Mouse (Mus musculus) heart, embryonic 14.5 days (tissue): ENCODE measurements around the gene Hoxc13. TPM values are rescaled to one million over a fixed set of nuclear protein-coding genes. Genes with fewer than 3 reads are reported as not detected.

Experiments used
- ATAC-seq: fragments of 200-750 bp; cut with Nextera tagmentation; 2 replicates; pipeline ENCODE4 v1.8.0; 2017; ENCODE audit warnings: low read depth, moderate TSS enrichment; ENCODE audit not compliant: insufficient number of reproducible peaks, insufficient read depth, low FRiP score
- H3K27ac ChIP-seq, 2 experiments: fragments of 200-500 bp in 1 of 2; fragments of 300-500 bp in 1 of 2; sonication (generic) in 1 of 2; replicated peaks in 1 of 2; 2 replicates each; pipeline ENCODE4 v1.5.1; 2012 to 2014; ENCODE audit warnings: low read depth in 2 of 2, low read length in 2 of 2, control low read depth in 1 of 2, mild to moderate bottlenecking in 1 of 2, mixed read lengths in 1 of 2; ENCODE audit not compliant: control insufficient read depth in 1 of 2, insufficient read depth in 1 of 2
- H3K27me3 ChIP-seq: fragments of 300-500 bp; sonication (generic); 2 replicates; pipeline ENCODE4 v1.6.1; 2014; ENCODE audit warnings: mild to moderate bottlenecking, low read length, control low read depth; ENCODE audit not compliant: control insufficient read depth, insufficient read depth
- H3K36me3 ChIP-seq: fragments of 300-500 bp; sonication (generic); 2 replicates; pipeline ENCODE4 v1.6.1; 2014; ENCODE audit warnings: mild to moderate bottlenecking, control low read depth, low read length, mixed read lengths; ENCODE audit not compliant: control insufficient read depth, insufficient read depth
- H3K4me1 ChIP-seq, 2 experiments: fragments of 200-500 bp in 1 of 2; fragments of 300-500 bp in 1 of 2; sonication (generic) in 1 of 2; 2 replicates each; pipeline ENCODE4 v1.6.1; 2012 to 2014; ENCODE audit warnings: low read length in 2 of 2, control low read depth in 1 of 2, mixed read lengths in 1 of 2; ENCODE audit not compliant: control insufficient read depth in 2 of 2, insufficient read depth in 2 of 2
- H3K4me2 ChIP-seq: fragments of 300-500 bp; sonication (generic); 2 replicates; pipeline ENCODE4 v1.6.1; 2014; ENCODE audit warnings: mild to moderate bottlenecking, low read length
- H3K4me3 ChIP-seq, 2 experiments: fragments of 200-500 bp in 1 of 2; fragments of 300-500 bp in 1 of 2; sonication (generic) in 1 of 2; 2 replicates each; pipeline ENCODE4 v1.5.1; 2012 to 2014; ENCODE audit warnings: low read length in 2 of 2, mild to moderate bottlenecking in 2 of 2, control low read depth in 1 of 2, low read depth in 1 of 2, moderate library complexity in 1 of 2; ENCODE audit not compliant: control insufficient read depth in 1 of 2, insufficient read depth in 1 of 2
- H3K9ac ChIP-seq: fragments of 300-500 bp; sonication (generic); 2 replicates; pipeline ENCODE4 v1.6.1; 2014; ENCODE audit warnings: mild to moderate bottlenecking, low read length
- H3K9me3 ChIP-seq: fragments of 300-500 bp; sonication (generic); 2 replicates; pipeline ENCODE4 v1.6.1; 2016; ENCODE audit warnings: low read length, control low read depth; ENCODE audit not compliant: control insufficient read depth
- WGBS: fragments of 180-500 bp; shearing (Covaris S2); extraction: QIAGEN DNeasy Blood & Tissue Kit; methylation state at CpG from one replicate; pipeline ENCODE4 v1.1.7; 2014; 5-methylcytosine and 5-hydroxymethylcytosine counted together
- polyA plus RNA-seq: library from polyadenylated mRNA; unstranded; fragments of >200 nt; fragmentation: Nextera tagmentation; extraction: Ambion mirVana; gene quantifications from 2 replicates; pipeline ENCODE4 v1.2.1, GENCODE M21; 2014

Gene Hoxc13
- polyA plus RNA-seq, 1 experiment from 2014 or later = not detected

DNA sequence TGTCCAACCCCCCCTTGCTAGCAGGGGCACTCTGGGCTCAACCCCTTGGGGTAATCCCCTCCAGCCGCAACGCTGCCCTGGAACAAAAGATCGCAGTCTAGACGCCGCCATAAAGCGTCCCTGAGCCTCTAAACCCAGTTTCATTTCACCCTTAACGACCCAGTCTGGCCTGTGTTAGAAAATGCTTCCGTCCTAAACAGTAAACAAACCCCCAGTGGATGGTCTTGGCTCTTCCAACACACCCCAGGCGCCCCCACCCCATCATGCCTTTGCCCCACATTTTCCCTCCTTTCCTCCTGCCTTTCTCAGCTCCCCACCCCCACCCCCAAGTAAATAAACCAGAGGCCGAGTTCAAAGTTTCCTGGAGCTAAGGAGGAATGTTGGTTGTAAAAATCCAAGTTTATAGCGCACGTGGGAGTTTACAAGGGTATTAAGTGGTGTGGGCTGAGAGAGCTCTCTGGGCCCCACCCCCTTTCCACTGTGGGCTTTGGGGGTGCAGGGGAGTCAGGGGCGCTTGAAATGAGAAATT, 38.8 kb downstream of the Hoxc13 start:
- Histone ChIP-seq H3K27ac (no peak overlapping the region), H3K4me2 (no peak overlapping the region), H3K4me1 (no peaks in the 10 kb centered on the region), H3K9ac (no peak overlapping the region), H3K27me3 (peaks cover 100% of the 10 kb centered on the region), H3K9me3 (no peaks in the 10 kb centered on the region), H3K36me3 (no peaks in the 10 kb centered on the region), H3K4me3 (no peak overlapping the region)
- no peak for ATAC-seq
- WGBS = 0% methylated on average over 13 of the region's 13 CpGs

DNA sequence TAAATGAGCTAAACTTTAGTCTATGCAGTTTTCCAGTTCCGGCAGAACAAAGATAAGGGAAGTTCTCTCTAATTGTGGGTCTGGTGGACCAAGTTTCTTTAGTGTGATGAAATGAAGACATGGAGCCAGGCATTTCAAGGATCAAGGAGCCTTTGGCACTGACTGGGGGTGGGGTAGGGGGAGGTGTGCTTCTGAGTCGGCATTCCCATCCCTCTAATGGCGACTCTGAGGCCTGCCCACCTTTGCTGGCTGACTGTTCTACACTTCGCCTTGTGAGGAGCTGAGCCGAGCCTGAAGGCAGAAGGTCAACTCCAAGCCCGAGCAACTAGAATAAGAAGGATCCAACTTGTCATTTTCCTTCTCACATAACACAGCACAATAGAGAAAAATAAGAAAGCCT, 40.8 kb downstream of the Hoxc13 start:
- Histone ChIP-seq H3K4me3 (no peak overlapping the region), H3K27me3 (peaks cover 100% of the 10 kb centered on the region), H3K9ac (no peak overlapping the region), H3K27ac (no peak overlapping the region), H3K36me3 (no peaks in the 10 kb centered on the region), H3K4me2 (no peak overlapping the region), H3K4me1 (no peaks in the 10 kb centered on the region; a peak in 1 of 4 replicates), H3K9me3 (no peaks in the 10 kb centered on the region)
- no peak for ATAC-seq
- 4% methylated on average over 6 of the region's 6 CpGs for WGBS

DNA sequence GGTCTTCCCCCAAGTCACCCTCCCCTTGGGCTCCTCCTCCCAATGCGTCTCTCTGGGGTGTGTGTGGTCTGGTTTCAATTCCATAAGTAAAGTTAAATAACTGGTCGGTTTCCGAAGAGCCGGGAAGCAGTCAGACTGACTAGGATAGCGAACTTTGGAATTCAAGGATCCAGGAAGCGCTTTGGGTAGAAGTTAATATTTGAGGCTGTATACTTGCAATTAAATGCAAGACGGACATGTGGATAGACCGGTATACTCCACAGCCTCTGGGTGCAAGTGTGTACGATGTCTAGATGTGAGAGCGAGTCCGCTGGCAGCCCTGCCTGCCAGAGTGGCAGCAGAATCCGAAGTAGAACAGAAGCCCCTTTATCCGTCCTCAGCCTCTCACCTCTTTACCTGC, 41.6 kb downstream of the Hoxc13 start:
- Histone ChIP-seq H3K4me2 (no peak overlapping the region), H3K4me1 (no peaks in the 10 kb centered on the region; a peak in 1 of 4 replicates), H3K4me3 (no peak overlapping the region), H3K9ac (no peak overlapping the region), H3K36me3 (no peaks in the 10 kb centered on the region), H3K27me3 (peaks cover 100% of the 10 kb centered on the region), H3K9me3 (no peaks in the 10 kb centered on the region), H3K27ac (no peak overlapping the region)
- WGBS = 2% methylated on average over 13 of the region's 13 CpGs
- ATAC-seq = no peak

DNA sequence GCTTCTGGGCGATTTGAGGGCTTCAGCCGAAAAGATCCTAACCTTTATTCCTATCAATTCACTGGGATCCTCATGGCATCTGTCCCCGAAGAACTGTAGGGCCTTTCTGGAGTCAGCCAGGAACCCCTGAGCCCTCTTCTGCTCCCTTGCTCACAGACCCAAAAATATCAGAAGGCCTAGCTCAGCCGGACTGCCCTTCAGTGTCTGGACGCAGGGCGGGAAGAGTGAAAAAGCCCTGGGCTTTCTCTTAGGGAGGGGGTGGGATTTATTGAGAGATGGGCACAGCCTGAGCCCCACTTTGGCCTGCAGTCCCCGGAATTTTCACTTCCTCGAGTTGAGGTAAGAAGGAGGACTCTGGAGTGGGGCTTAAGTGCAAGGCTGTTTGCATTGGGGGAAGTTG, 42.4 kb downstream of the Hoxc13 start:
- Histone ChIP-seq H3K36me3 (no peaks in the 10 kb centered on the region), H3K4me2 (no peak overlapping the region), H3K4me1 (no peaks in the 10 kb centered on the region; a peak in 1 of 4 replicates), H3K27ac (no peak overlapping the region), H3K27me3 (peaks cover 99% of the 10 kb centered on the region), H3K9me3 (no peaks in the 10 kb centered on the region), H3K4me3 (no peak overlapping the region), H3K9ac (no peak overlapping the region)
- WGBS = 2% methylated on average over 8 of the region's 8 CpGs
- ATAC-seq = no peak

DNA sequence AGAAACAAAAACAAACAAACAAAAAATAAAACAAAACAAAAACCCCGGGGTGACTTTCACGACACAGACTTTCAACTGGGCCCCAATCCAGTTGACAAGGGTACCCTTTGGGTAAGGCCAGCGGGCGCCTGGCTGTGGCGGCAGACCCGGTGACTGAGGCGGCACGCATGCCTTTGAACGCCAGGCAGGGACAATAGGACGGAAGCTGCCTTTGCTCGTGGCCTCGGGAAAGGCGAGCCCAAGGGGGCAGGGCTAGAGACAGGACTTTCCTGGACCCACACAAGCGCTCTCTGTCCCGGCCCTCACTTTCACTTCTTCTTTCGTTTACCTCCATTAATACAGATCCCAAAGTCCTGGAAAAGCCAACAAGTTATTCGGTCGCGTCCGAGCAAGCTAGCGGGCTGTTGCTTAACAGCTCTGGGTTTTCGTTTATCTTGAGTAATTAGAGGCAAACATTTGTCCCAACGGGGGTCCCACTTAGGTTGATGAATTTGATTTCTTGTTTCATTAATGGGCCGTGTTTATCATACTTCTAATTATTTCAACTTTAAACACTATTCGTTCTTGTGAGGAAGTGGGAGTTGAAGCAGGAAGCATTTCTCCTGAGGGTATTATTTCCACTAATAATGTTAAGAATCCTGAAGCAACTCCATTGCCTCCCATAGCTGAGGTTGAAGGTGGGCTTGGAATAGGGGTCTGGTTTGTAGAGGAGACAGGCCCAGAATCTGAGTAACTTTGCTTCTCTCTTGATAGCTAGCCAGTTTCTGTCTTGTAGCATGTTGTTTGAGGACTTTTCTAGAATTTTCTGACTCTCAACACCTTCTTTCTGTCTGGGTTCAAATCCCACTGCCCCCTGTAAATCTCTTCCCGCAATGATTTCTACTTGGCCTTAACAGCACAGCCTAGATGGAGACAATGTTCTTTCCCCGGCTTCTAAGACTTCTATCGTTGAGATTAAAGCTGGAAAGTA, 43.1 kb downstream of the Hoxc13 start:
- Histone ChIP-seq H3K9me3 (no peaks in the 10 kb centered on the region), H3K4me1 (no peaks in the 10 kb centered on the region; a peak in 1 of 4 replicates), H3K27ac (no peak overlapping the region), H3K4me3 (no peak overlapping the region), H3K27me3 (peaks cover 99% of the 10 kb centered on the region), H3K9ac (no peak overlapping the region), H3K4me2 (no peak overlapping the region), H3K36me3 (no peaks in the 10 kb centered on the region)
- 1% methylated on average over 28 of the region's 28 CpGs for WGBS
- no peak for ATAC-seq

DNA sequence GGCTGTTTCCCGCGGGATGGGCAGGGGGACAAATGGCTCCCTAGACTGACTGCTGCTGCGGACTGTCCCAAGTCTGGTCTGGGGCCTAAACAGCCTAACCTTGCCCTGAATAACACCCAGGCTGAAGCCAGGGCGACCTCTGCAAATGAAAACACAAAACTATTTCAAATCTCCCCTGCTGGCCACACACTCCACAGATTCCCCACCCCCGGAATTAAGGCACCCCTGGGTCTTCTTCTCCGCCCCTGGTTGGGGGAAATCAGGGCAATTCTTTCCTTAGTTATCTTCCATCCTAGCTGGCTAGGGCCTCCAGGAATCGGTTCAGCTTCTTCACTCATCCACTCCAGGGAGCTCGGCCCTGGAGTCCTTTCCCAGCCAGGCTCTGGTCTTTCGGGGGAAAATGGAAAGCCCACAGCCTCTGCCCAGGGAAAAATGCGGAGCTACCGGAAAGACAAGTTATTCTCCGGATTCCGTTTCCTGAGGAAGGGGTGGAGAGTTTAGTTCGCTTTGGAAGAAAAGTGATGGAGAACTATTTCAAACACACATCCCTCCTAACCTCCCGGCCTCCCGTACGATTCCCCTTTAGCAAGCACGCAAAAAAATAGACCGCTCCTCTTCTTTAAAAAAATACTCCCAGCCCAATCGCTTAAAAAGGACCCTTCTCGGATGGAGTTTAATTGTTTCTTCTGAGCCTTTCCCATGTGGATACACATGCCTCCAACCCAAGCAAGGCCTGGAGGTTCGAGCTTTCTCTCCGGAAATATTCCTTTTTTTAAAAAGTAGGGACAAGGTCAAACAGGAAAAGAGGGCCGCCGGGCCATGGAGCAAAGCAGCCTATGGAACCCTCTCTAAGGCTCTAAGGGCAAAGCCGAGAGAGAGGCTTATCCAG, 44.3 kb downstream of the Hoxc13 start:
- H3K4me1 ChIP-seq = no peaks in the 10 kb centered on the region; a peak in 1 of 4 replicates
- no peak overlapping the region for H3K27ac ChIP-seq
- H3K9me3 ChIP-seq = no peaks in the 10 kb centered on the region
- WGBS = 2% methylated on average over 26 of the region's 26 CpGs
- H3K27me3 ChIP-seq = peaks cover 99% of the 10 kb centered on the region
- H3K4me3 ChIP-seq = no peak overlapping the region
- no peaks in the 10 kb centered on the region for H3K36me3 ChIP-seq
- H3K4me2 ChIP-seq = no peak overlapping the region
- ATAC-seq = no peak
- no peak overlapping the region for H3K9ac ChIP-seq
